Mouse (Mus musculus) heart, adult 18-20 months (tissue): ENCODE data around the gene Mcrs1. TPM values are rescaled to one million over a fixed set of nuclear protein-coding genes. Genes with fewer than 3 reads are reported as not detected.

ENCODE experiments used
- DNase-seq, 2 experiments: peaks; one replicate each; pipeline ENCODE4 v3.0.0; 2021 to 2022; ENCODE audit warnings: mixed read lengths in 1 of 2
- total RNA-seq, 2 experiments: library from RNA; stranded (reverse); gene quantifications; 2 replicates each; pipeline ENCODE4 v1.2.3; 2021

The Mcrs1 gene
- total RNA-seq, 2 experiments from 2014 or later, result 37.3 to 40.1 TPM

- no peak for DNase-seq
Observed at GRCm38 (mm10) chr15:99215741-99216463, 35.9 kb downstream of the Mcrs1 start.

GRCm38 (mm10) chr15:99214941-99215340 lies 36.8 kb downstream of the Mcrs1 start:
- peak in 1 of 2 experiments; percentile 23 for DNase-seq

GRCm38 (mm10) chr15:99213183-99213582 lies 38.6 kb downstream of the Mcrs1 start:
- DNase-seq, result no peak

- DNase-seq, result no peak
Observed at GRCm38 (mm10) chr15:99205959-99206358, 45.8 kb downstream of the Mcrs1 start.

- DNase-seq, result peak in 1 of 2 experiments; percentile 58
Observed at GRCm38 (mm10) chr15:99198761-99199160, 53.0 kb downstream of the Mcrs1 start.

- no peak for DNase-seq
Observed at GRCm38 (mm10) chr15:99195043-99195442, 56.7 kb downstream of the Mcrs1 start.

GRCm38 (mm10) chr15:99194358-99194757 lies 57.4 kb downstream of the Mcrs1 start:
- no peak for DNase-seq

Other genes with a start within 250 kb of the Mcrs1 start
- gene Tuba1c, start 222.1 kb downstream of the Mcrs1 start, total RNA-seq, result 10 to 100 TPM; 31.8 to 41.4 TPM
- under 1 TPM in 1 of 2 experiments, not detected in 1; 0.15 TPM for gene Prph, start 196.8 kb downstream of the Mcrs1 start, total RNA-seq
- gene Troap, start 177.4 kb downstream of the Mcrs1 start, total RNA-seq, result under 1 TPM in 1 of 2 experiments, not detected in 1; 0.28 TPM
- gene C1ql4, start 164.1 kb downstream of the Mcrs1 start, total RNA-seq, result not detected
- 1 to 10 TPM in 1 of 2 experiments, under 1 TPM in 1; 0.37 to 1.2 TPM for gene Dnajc22, start 158.8 kb downstream of the Mcrs1 start, total RNA-seq
- gene Spats2, start 126.0 kb downstream of the Mcrs1 start, total RNA-seq, result 1 to 10 TPM; 7.1 to 7.7 TPM
- gene Kcnh3, start 27.1 kb downstream of the Mcrs1 start, total RNA-seq, result under 1 TPM in 1 of 2 experiments, not detected in 1; 0.15 TPM
- 10 to 100 TPM; 18.2 to 19.4 TPM for gene Prpf40b, start 43.1 kb upstream of the Mcrs1 start, total RNA-seq
- gene Fam186b, start 43.9 kb upstream of the Mcrs1 start, total RNA-seq, result not detected
- gene Fmnl3, start 118.5 kb upstream of the Mcrs1 start, total RNA-seq, result 10 to 100 TPM; 13.4 to 14.8 TPM
- 100 to 1,000 TPM; 225 to 256 TPM for gene Tmbim6, start 140.9 kb upstream of the Mcrs1 start, total RNA-seq
- 1 to 10 TPM; 2.5 to 3.8 TPM for gene Nckap5l, start 205.8 kb upstream of the Mcrs1 start, total RNA-seq
- 1 to 10 TPM; 3.7 to 3.9 TPM for gene Bcdin3d, start 222.8 kb upstream of the Mcrs1 start, total RNA-seq